Mouse (Mus musculus): ENCODE results near the gene Trnp1. TPM values are rescaled to one million over a fixed set of nuclear protein-coding genes. Genes with fewer than 3 reads are reported as not detected.

Trnp1 gene
- total and polyA plus RNA-seq, 2 experiments from 2014 or later: 2.7 to 9.8 TPM

DNA sequence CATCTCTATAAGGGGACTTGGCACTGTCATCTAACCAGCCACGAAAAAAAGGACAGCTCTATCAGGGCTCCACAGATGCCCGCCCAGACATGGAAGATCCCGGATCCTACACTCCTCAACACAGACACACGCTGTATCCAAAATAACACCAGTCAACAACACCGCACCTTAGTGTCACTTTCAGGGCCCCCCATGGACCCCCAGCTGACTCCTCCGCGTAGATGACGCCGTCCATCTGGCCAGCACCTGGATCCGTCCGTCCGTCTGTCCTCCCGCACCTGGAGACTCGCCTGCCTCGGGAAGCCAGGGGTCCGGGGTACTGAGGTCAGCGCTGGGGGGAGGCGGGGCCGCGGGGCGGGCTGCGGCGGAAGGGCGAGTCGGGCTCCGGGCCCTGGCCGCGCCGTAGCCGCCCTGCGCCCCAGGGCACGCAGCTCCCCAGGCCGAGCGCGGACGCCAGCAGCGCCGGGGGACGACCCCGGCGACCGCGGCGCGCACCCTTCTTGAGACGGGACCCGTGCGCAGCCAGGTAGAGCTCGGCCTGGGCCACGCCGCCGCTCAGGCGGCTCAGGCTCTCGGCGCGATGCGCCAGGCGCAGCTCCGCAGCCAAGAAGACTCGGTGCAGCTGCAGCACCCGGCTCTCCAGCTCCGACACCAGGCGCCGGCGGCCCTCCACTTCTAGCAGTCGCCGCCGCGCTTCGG is 740 bp downstream of the Trnp1 start:
- no peak for DNase-seq (ENCODE audit: low spot score)
- peak overlapping the region; percentile 97 for H3K4me2 ChIP-seq (ENCODE audit: low read depth, low read length)
- H3K27ac ChIP-seq (ENCODE audit: low read depth): no peak overlapping the region

DNA sequence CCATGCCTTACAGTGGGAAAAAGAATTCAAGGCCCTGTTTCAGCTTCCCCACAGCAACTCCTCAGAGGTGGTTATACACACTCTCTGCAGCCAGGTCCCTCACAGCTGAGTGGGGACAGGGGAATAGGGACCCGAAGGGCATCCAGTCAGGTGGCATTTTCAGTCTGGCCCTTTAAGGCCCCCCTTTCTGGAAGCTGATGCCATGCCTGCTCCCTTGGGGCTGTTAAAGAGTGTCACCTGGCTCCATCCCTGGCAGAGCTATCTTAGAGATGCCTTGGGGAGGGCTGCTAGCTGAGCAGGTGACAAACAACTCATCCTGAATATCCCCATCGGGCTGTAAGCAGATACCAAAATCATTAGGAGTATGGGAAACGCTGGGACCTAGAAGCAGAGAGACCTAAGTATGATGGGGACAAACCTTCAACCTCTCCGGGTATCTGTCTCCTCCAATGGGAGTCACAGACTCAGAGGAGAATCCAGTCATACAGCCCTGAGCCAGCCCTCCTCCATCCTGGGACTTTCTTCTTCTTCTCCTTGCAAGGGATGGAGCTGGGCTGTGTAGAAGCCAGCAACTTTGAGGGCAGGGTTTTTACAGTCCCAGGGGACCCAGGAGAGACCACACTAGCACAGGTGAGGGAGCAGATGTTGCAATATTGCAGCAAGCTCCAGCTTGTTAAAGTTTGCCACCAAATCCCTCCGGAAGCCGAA is 1.5 kb downstream of the Trnp1 start:
- Histone ChIP-seq H3K4me3 (ENCODE audit: low read depth, low read length) (peak overlapping the region; percentile 60), H3K4me1 (ENCODE audit: control insufficient read depth, insufficient read depth) (peaks cover 17% of the 10 kb centered on the region), H3K36me3 (replicated peaks; ENCODE audit: control insufficient read depth, insufficient read depth, low read length) (no peaks in the 10 kb centered on the region), H3K9me3 (replicated peaks; ENCODE audit: control insufficient read depth, low read length) (no peaks in the 10 kb centered on the region), H3K9ac (replicated peaks; ENCODE audit: low read depth, low read length) (no peak overlapping the region), H3K27ac (ENCODE audit: low read depth) (no peak overlapping the region), H3K4me2 (ENCODE audit: low read depth, low read length) (peak overlapping the region; percentile 97; the same call in 1 of the 2 replicates), H3K27me3 (ENCODE audit: control insufficient read depth, insufficient read depth, low read length) (peaks cover 61% of the 10 kb centered on the region)
- 24% methylated on average over 6 of the region's 6 CpGs for WGBS
- no peak for TF ChIP-seq EP300 (IDR thresholded peaks at IDR 0.05; ENCODE audit: low read depth)
- no peak for TF ChIP-seq CTCF (IDR thresholded peaks at IDR 0.05; ENCODE audit: low read depth)
- DNase-seq (ENCODE audit: low spot score) (no peak), ATAC-seq (ENCODE audit: insufficient read depth, low read depth) (no peak)

More for the DNA sequence above, 740 bp downstream of the Trnp1 start:
- TF ChIP-seq CTCF (IDR thresholded peaks at IDR 0.05; ENCODE audit: low read depth) (no peak), EP300 (IDR thresholded peaks at IDR 0.05; ENCODE audit: low read depth) (no peak)
- Histone ChIP-seq H3K4me3 (ENCODE audit: low read depth, low read length) (peak overlapping the region; percentile 60), H3K27me3 (ENCODE audit: control insufficient read depth, insufficient read depth, low read length) (peaks cover 65% of the 10 kb centered on the region), H3K9ac (replicated peaks; ENCODE audit: low read depth, low read length) (peak overlapping the region; percentile 54), H3K4me1 (ENCODE audit: control insufficient read depth, insufficient read depth) (peaks cover 13% of the 10 kb centered on the region), H3K9me3 (replicated peaks; ENCODE audit: control insufficient read depth, low read length) (no peaks in the 10 kb centered on the region), H3K36me3 (replicated peaks; ENCODE audit: control insufficient read depth, insufficient read depth, low read length) (no peaks in the 10 kb centered on the region)
- ATAC-seq (ENCODE audit: insufficient read depth, low read depth): peak; percentile 10; the same call in 1 of the 2 replicates
- under 1% methylated on average over 65 of the region's 70 CpGs for WGBS

DNA sequence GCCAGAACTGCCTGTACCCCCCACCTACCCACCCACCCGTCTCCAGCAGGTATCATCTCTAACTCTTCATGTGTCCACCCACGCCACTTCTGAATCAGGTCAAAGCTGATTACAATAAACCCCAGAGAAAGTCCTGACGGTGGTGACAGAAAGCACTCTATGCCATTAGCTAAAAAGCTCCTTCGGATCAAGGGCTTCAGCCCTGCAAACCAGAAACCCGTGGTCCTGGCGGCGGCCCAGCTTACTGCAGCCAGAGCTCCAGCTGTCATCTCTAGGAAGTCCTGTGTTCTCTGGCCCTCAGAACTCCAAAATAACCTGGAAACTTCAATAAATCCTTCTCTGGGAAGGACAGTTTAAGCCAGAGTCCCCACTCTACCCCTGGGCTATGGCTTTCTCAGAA is 2.6 kb downstream of the Trnp1 start:
- H3K36me3 ChIP-seq (replicated peaks; ENCODE audit: control insufficient read depth, insufficient read depth, low read length): no peaks in the 10 kb centered on the region
- no peak for ATAC-seq (ENCODE audit: insufficient read depth, low read depth)
- H3K27ac ChIP-seq (ENCODE audit: low read depth): no peak overlapping the region
- H3K27me3 ChIP-seq (ENCODE audit: control insufficient read depth, insufficient read depth, low read length): peaks cover 52% of the 10 kb centered on the region
- 20% methylated on average over 7 of the region's 7 CpGs for WGBS
- H3K9me3 ChIP-seq (replicated peaks; ENCODE audit: control insufficient read depth, low read length): no peaks in the 10 kb centered on the region
- no peak for DNase-seq (ENCODE audit: low spot score)
- no peak overlapping the region for H3K4me3 ChIP-seq (ENCODE audit: low read depth, low read length)
- no peak overlapping the region for H3K4me2 ChIP-seq (ENCODE audit: low read depth, low read length)
- peak; percentile 13; the same call in 1 of the 2 replicates for TF ChIP-seq CTCF (IDR thresholded peaks at IDR 0.05; ENCODE audit: low read depth)
- no peak for TF ChIP-seq EP300 (IDR thresholded peaks at IDR 0.05; ENCODE audit: low read depth)
- H3K9ac ChIP-seq (replicated peaks; ENCODE audit: low read depth, low read length): no peak overlapping the region
- peaks cover 25% of the 10 kb centered on the region for H3K4me1 ChIP-seq (ENCODE audit: control insufficient read depth, insufficient read depth)

GRCm38 (mm10) chr4:133494867-133495266 is 3.5 kb downstream of the Trnp1 start:
- Histone ChIP-seq H3K4me2 (ENCODE audit: low read depth, low read length) (peak overlapping the region; percentile 60; the same call in 1 of the 2 replicates), H3K4me3 (ENCODE audit: low read depth, low read length) (no peak overlapping the region), H3K27me3 (ENCODE audit: control insufficient read depth, insufficient read depth, low read length) (peaks cover 45% of the 10 kb centered on the region), H3K4me1 (ENCODE audit: control insufficient read depth, insufficient read depth) (peaks cover 26% of the 10 kb centered on the region), H3K27ac (ENCODE audit: low read depth) (no peak overlapping the region), H3K9me3 (replicated peaks; ENCODE audit: control insufficient read depth, low read length) (no peaks in the 10 kb centered on the region), H3K9ac (replicated peaks; ENCODE audit: low read depth, low read length) (no peak overlapping the region), H3K36me3 (replicated peaks; ENCODE audit: control insufficient read depth, insufficient read depth, low read length) (no peaks in the 10 kb centered on the region)
- no peak for TF ChIP-seq EP300 (IDR thresholded peaks at IDR 0.05; ENCODE audit: low read depth)
- TF ChIP-seq CTCF (IDR thresholded peaks at IDR 0.05; ENCODE audit: low read depth): no peak
- DNase-seq (ENCODE audit: low spot score) (no peak), ATAC-seq (ENCODE audit: insufficient read depth, low read depth) (no peak)
- 61% methylated on average over 4 of the region's 4 CpGs for WGBS

- H3K27me3 ChIP-seq (ENCODE audit: control insufficient read depth, insufficient read depth, low read length): peaks cover 41% of the 10 kb centered on the region
- H3K9ac ChIP-seq (replicated peaks; ENCODE audit: low read depth, low read length): 0 out of 2 replicates have a peak overlapping the region, but pooled peaks have one; percentile 2
- H3K4me2 ChIP-seq (ENCODE audit: low read depth, low read length): peak overlapping the region; percentile 60
- H3K4me1 ChIP-seq (ENCODE audit: control insufficient read depth, insufficient read depth): peaks cover 30% of the 10 kb centered on the region
- H3K9me3 ChIP-seq (replicated peaks; ENCODE audit: control insufficient read depth, low read length): no peaks in the 10 kb centered on the region
- peak overlapping the region; percentile 67 for H3K27ac ChIP-seq (ENCODE audit: low read depth)
- ATAC-seq (ENCODE audit: insufficient read depth, low read depth) (peak; percentile 54), DNase-seq (ENCODE audit: low spot score) (peak; percentile 90)
- peak overlapping the region; percentile 32 for H3K4me3 ChIP-seq (ENCODE audit: low read depth, low read length)
- H3K36me3 ChIP-seq (replicated peaks; ENCODE audit: control insufficient read depth, insufficient read depth, low read length): no peaks in the 10 kb centered on the region
- WGBS: under 1% methylated on average over 12 of the region's 12 CpGs
- TF ChIP-seq CTCF (IDR thresholded peaks at IDR 0.05; ENCODE audit: low read depth) (peak; percentile 96), EP300 (IDR thresholded peaks at IDR 0.05; ENCODE audit: low read depth) (no peak)
Observed at GRCm38 (mm10) chr4:133494432-133494831, 3.9 kb downstream of the Trnp1 start.
